Mouse (Mus musculus) myocyte (in vitro differentiated cells): Measurements from ENCODE around the gene Mlip. TPM values are rescaled to one million over a fixed set of nuclear protein-coding genes. Genes with fewer than 3 reads are reported as not detected.

Experiments used
- H3K27me3 ChIP-seq: one replicate; pipeline ENCODE4 v1.6.1; 2011; ENCODE audit not compliant: control insufficient read depth, insufficient read depth, insufficient read length
- H3K36me3 ChIP-seq: one replicate; pipeline ENCODE4 v1.6.1; 2011; ENCODE audit not compliant: control insufficient read depth, insufficient read depth
- H3K4me2 ChIP-seq: one replicate; pipeline ENCODE4 v1.6.1; 2011; ENCODE audit warnings: low read depth, control low read depth
- H3K4me3 ChIP-seq: one replicate; pipeline ENCODE4 v1.5.1; 2011; ENCODE audit warnings: mild to moderate bottlenecking, control low read depth, moderate library complexity
- H3K79me2 ChIP-seq: one replicate; pipeline ENCODE4 v1.6.1; 2011; ENCODE audit not compliant: control insufficient read depth, insufficient read depth
- H3ac ChIP-seq: one replicate; pipeline ENCODE4 v1.6.1; 2011; ENCODE audit not compliant: control insufficient read depth, insufficient read length
- CEBPB ChIP-seq: IDR thresholded peaks from 2 replicates; pipeline ENCODE4 v1.6.1; 2011; ENCODE audit warnings: mild to moderate bottlenecking, moderate library complexity; ENCODE audit not compliant: poor library complexity, insufficient read depth, severe bottlenecking
- E2F4 ChIP-seq: IDR thresholded peaks from one replicate; pipeline ENCODE4 v1.6.1; 2011; ENCODE audit warnings: mild to moderate bottlenecking, control low read depth, moderate library complexity; ENCODE audit not compliant: insufficient read depth
- MAX ChIP-seq: IDR thresholded peaks from one replicate; pipeline ENCODE4 v1.6.1; 2011; ENCODE audit warnings: low read depth, mild to moderate bottlenecking, control low read depth
- MYOD1 ChIP-seq, 3 experiments: IDR thresholded peaks; one replicate each; pipeline ENCODE4 v1.6.1; 2011; ENCODE audit warnings: control low read depth in 2 of 3, low read depth in 2 of 3, mild to moderate bottlenecking in 2 of 3, moderate library complexity in 1 of 3; ENCODE audit not compliant: insufficient read length in 2 of 3, control insufficient read depth in 1 of 3
- MYOG ChIP-seq, 3 experiments: IDR thresholded peaks; one replicate each; pipeline ENCODE4 v1.6.1; 2011; ENCODE audit warnings: control low read depth in 2 of 3, low read depth in 2 of 3, mild to moderate bottlenecking in 2 of 3; ENCODE audit not compliant: insufficient read length in 2 of 3, control insufficient read depth in 1 of 3, insufficient read depth in 1 of 3
- POLR2A ChIP-seq: IDR thresholded peaks from one replicate; pipeline ENCODE4 v1.6.1; 2011; ENCODE audit warnings: low read depth, mild to moderate bottlenecking, control low read depth, moderate library complexity; ENCODE audit not compliant: insufficient read length
- POLR2AphosphoS2 ChIP-seq: IDR thresholded peaks from one replicate; pipeline ENCODE4 v1.6.1; 2011; ENCODE audit warnings: low read depth, control low read depth; ENCODE audit not compliant: insufficient read length
- REST ChIP-seq: IDR thresholded peaks from one replicate; pipeline ENCODE4 v1.6.1; 2011; ENCODE audit warnings: mild to moderate bottlenecking, control low read depth, moderate library complexity; ENCODE audit not compliant: insufficient read depth, insufficient read length
- SRF ChIP-seq: IDR thresholded peaks from one replicate; pipeline ENCODE4 v1.6.1; 2011; ENCODE audit warnings: low read depth; ENCODE audit not compliant: control insufficient read depth, insufficient read length
- TCF12 ChIP-seq: IDR thresholded peaks from one replicate; pipeline ENCODE4 v1.6.1; 2011; ENCODE audit warnings: mild to moderate bottlenecking, control low read depth; ENCODE audit not compliant: poor library complexity, insufficient read depth, severe bottlenecking
- TCF3 ChIP-seq: IDR thresholded peaks from one replicate; pipeline ENCODE4 v1.6.1; 2011; ENCODE audit warnings: low read depth, control low read depth; ENCODE audit not compliant: insufficient read length
- USF1 ChIP-seq: IDR thresholded peaks from one replicate; pipeline ENCODE4 v1.6.1; 2011; ENCODE audit warnings: low read depth, mild to moderate bottlenecking, control low read depth, moderate library complexity
- polyA plus RNA-seq: library from polyadenylated mRNA; unstranded; fragments of >200 nt; fragmentation: generic; extraction: Trizol; gene quantifications from one replicate; pipeline ENCODE4 v1.2.1, GENCODE M21; 2012; ENCODE audit warnings: missing spikeins

Mlip gene
- polyA plus RNA-seq, 1 experiment, result 4.4 TPM

DNA sequence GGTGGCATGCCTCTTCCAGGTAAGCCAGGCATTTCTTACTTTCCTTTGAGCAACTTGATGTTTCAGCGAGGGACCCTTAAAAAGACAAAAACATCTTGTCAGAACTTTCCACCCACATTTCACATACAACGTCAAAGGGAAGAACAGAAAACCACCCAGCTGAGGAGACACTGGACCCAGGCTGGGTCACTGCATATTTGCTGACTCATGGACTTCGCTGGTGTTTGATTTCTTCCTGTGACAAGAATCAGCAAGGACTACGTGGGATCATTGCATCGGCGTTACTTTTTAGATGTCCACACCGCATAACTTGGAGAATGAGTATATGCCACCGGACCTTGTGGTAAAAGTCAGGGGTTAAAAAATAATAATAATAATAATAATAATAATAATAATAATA lies 36.2 kb upstream of the Mlip start:
- Histone ChIP-seq H3ac (no peak overlapping the region), H3K4me3 (no peak overlapping the region), H3K4me2 (no peak overlapping the region), H3K27me3 (no peaks in the 10 kb centered on the region), H3K36me3 (no peaks in the 10 kb centered on the region), H3K79me2 (no peaks in the 10 kb centered on the region)
- TF ChIP-seq MYOG (IDR thresholded peaks at IDR 0.05; ENCODE audit: control insufficient read depth in 1 of 3, insufficient read depth in 1 of 3, insufficient read length in 2 of 3, low read depth in 2 of 3) (no peak), TCF12 (no peak), USF1 (no peak), POLR2A (no peak), MYOD1 (IDR thresholded peaks at IDR 0.05; ENCODE audit: control insufficient read depth in 1 of 3, insufficient read length in 2 of 3, low read depth in 2 of 3) (no peak), POLR2AphosphoS2 (no peak), REST (no peak), TCF3 (no peak), MAX (no peak), SRF (no peak), CEBPB (no peak), E2F4 (no peak)

DNA sequence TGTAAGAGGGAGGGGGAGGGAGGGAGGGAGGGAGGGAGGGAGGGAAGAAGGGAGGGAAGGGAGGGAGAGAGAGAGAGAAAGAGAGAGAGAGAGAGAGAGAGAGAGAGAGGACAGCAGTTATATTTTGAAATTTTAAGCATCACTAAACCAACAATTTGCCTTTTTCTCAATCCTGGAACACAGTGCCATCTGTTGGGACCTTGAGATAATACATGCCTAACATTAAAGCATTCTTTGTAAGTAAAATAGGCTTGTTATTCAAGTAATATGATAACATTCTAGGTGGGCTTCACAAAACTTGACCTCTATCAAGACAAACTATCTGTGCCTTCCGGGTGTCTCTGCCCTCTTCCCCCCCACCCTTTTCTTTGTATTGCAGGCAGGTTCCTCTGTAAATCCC lies 34.0 kb upstream of the Mlip start:
- no peak overlapping the region for H3K4me3 ChIP-seq
- no peak overlapping the region for H3K4me2 ChIP-seq
- H3K27me3 ChIP-seq, result no peaks in the 10 kb centered on the region
- no peaks in the 10 kb centered on the region for H3K79me2 ChIP-seq
- TF ChIP-seq TCF3, result no peak
- TF ChIP-seq TCF12, result no peak
- TF ChIP-seq MYOG (IDR thresholded peaks at IDR 0.05; ENCODE audit: control insufficient read depth in 1 of 3, insufficient read depth in 1 of 3, insufficient read length in 2 of 3, low read depth in 2 of 3), result no peak
- TF ChIP-seq SRF, result no peak
- TF ChIP-seq MAX, result no peak
- TF ChIP-seq USF1, result no peak
- no peak for TF ChIP-seq MYOD1 (IDR thresholded peaks at IDR 0.05; ENCODE audit: control insufficient read depth in 1 of 3, insufficient read length in 2 of 3, low read depth in 2 of 3)
- TF ChIP-seq POLR2AphosphoS2, result no peak
- no peak for TF ChIP-seq CEBPB
- H3K36me3 ChIP-seq, result no peaks in the 10 kb centered on the region
- no peak overlapping the region for H3ac ChIP-seq

DNA sequence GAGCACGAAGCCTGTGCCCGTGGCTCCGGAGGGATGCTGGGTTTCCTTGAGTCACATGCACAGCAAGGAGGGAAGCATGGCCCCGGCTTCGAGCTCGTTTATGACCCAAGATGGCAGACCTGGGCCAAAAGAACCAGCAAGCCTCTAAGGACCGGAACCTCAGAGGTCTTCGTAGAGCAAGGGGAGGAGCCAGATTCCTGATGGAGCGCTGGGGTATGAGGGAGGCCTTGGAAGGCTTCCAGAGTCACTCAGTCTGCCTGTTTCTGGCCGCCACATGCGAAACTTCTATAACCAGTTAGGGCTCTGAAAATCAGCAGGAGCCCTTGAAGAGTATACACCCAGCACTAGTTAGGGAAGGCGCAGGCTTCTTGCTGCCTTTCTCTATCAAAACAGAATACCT lies 32.8 kb upstream of the Mlip start:
- Histone ChIP-seq H3K4me2 (no peak overlapping the region), H3K4me3 (no peak overlapping the region), H3K79me2 (no peaks in the 10 kb centered on the region), H3K27me3 (no peaks in the 10 kb centered on the region), H3K36me3 (no peaks in the 10 kb centered on the region), H3ac (no peak overlapping the region)
- no peak for TF ChIP-seq MYOG (IDR thresholded peaks at IDR 0.05; ENCODE audit: control insufficient read depth in 1 of 3, insufficient read depth in 1 of 3, insufficient read length in 2 of 3, low read depth in 2 of 3)

DNA sequence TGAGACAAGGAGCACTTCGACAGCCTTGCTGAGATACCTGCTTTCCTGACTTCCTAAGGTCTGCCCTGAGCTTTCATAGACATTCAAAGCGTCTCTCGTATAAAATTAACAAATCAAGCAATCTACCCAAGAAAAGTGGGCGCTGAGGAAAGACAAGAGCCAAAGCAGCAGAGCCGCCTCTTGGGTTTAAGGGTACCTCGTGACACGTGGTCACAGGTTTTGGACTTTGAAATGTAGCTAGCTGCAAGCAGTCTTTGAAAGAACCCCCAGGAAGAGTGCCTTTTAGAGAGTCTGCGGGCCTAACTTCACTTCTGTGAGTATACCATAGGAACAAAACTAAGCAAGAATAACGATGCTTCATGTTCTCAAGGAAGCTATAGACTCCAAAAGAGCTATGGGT lies 31.9 kb upstream of the Mlip start:
- Histone ChIP-seq H3K4me3 (no peak overlapping the region), H3ac (no peak overlapping the region), H3K79me2 (no peaks in the 10 kb centered on the region), H3K4me2 (no peak overlapping the region), H3K36me3 (no peaks in the 10 kb centered on the region), H3K27me3 (no peaks in the 10 kb centered on the region)
- TF ChIP-seq SRF (no peak), E2F4 (no peak), TCF3 (no peak), POLR2A (no peak), USF1 (no peak), MYOG (IDR thresholded peaks at IDR 0.05; ENCODE audit: control insufficient read depth in 1 of 3, insufficient read depth in 1 of 3, insufficient read length in 2 of 3, low read depth in 2 of 3) (no peak), CEBPB (no peak), REST (no peak), TCF12 (no peak), MAX (no peak), POLR2AphosphoS2 (no peak), MYOD1 (IDR thresholded peaks at IDR 0.05; ENCODE audit: control insufficient read depth in 1 of 3, insufficient read length in 2 of 3, low read depth in 2 of 3) (no peak)

DNA sequence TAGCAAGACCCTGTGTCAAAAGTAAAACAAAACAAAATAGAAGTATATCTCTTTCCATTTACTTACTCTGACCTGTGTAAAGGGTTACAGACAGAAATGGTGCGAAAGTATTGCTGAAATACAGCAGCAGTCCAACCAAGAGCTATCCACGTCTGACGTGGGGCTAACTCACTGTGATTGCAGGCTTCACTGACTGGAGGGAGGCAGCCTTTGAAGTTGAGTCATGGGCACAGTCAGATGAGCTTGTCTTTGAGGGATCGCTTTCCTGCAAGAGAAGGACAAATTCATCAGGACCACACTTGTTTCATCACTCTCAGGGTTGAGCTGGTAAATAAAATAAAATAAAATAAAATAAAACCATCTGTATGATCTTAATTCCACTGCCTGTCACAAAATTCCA lies 31.2 kb upstream of the Mlip start:
- H3K4me2 ChIP-seq, result no peak overlapping the region
- TF ChIP-seq POLR2AphosphoS2, result no peak
- no peak for TF ChIP-seq TCF12
- no peak for TF ChIP-seq REST
- no peak for TF ChIP-seq MAX
- TF ChIP-seq TCF3, result no peak
- H3K79me2 ChIP-seq, result no peaks in the 10 kb centered on the region
- no peaks in the 10 kb centered on the region for H3K36me3 ChIP-seq
- H3K27me3 ChIP-seq, result no peaks in the 10 kb centered on the region
- no peak overlapping the region for H3K4me3 ChIP-seq
- H3ac ChIP-seq, result no peak overlapping the region
